ENCODE assay signal across 13 mouse cellular contexts in the genomic region with DNA sequence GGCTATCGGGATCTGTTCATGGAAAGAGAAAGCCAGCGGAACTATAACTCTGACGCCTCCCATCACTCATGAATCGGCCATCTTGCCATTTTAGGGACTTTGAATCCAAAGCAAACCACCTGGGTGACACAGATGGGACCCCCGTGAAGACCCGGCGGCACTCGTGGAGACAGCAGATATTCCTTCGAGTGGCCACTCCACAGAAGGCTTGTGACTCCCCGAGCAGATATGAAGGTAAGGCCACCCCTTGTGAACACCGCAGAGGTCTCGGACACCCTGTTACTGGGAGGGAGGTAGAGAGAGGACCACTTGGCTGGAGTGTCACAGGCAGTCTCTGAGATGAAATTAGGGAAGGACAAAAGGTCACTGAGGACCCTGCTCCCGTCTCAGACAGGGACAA.
A peak's percentile ranks its signal among the peaks of the same experiment; 100 is the strongest.
DNase-seq lines count a peak whose midpoint lies in the region.
"Had no signal": no experiment of that assay in that cellular context is flagged by ENCODE, and none has a peak within 500 bp of the region (broad histone marks: within the 10 kb centered on the region; RNA-seq: fewer than 3 reads in every experiment).

No protein-coding gene starts in this region.

- peak; percentile 91 for DNase-seq in heart, adult 11 months
- no peak for DNase-seq in heart, postnatal 10 days
- DNase-seq: adrenal gland, adult 2 months; adrenal gland, adult 8-10 months; adrenal gland, postnatal 10 days; adrenal gland, postnatal 14 days; adrenal gland, postnatal 25 days; adrenal gland, postnatal 36 days; B cell, adult 2 months; cerebellum, adult 11 months; cerebellum, adult 11-12 months; cerebellum, adult 18-20 months; cerebellum, adult 2 months had no signal

- intact Hi-C loops in heart, postnatal 10 days (cut with DNase I): loop anchor here (5.0 kb wide), 2 partner anchors 221 to 526 kb away; no protein-coding TSS in a partner anchor
